Mouse (Mus musculus) lung, adult 2 months (tissue): Measurements from ENCODE around the gene Epor.

Experiments
- CTCF ChIP-seq: fragments of 200-500 bp; IDR thresholded peaks from 2 replicates; pipeline ENCODE4 v1.5.1; 2011; ENCODE audit warnings: mild to moderate bottlenecking, low read length, control low read depth; ENCODE audit not compliant: insufficient read depth
- POLR2A ChIP-seq: fragments of 200-500 bp; IDR thresholded peaks from 2 replicates; pipeline ENCODE4 v1.6.1; 2011; ENCODE audit warnings: low read depth, mild to moderate bottlenecking, control low read depth, low read length, borderline replicate concordance; ENCODE audit errors: extremely low read depth

GRCm38 (mm10) chr9:21959244-21959643 is 4.1 kb downstream of the Epor start:
- no peak for TF ChIP-seq CTCF
- TF ChIP-seq POLR2A: no peak
